Mouse (Mus musculus) gastrocnemius, postnatal 25 days (tissue): ENCODE results near the gene Fubp1. TPM values are rescaled to one million over a fixed set of nuclear protein-coding genes. Genes with fewer than 3 reads are reported as not detected.
A peak's percentile ranks its signal among the peaks of the same experiment; 100 is the strongest.

ENCODE experiments used
- DNase-seq: peaks from one replicate; pipeline ENCODE4 v3.0.0; 2022
- total RNA-seq, 2 experiments: library from RNA; stranded (reverse); gene quantifications; 1 replicate in 1 of 2; 2 replicates in 1 of 2; pipeline ENCODE4 v1.2.3; 2021

The Fubp1 gene
- total RNA-seq, 2 experiments from 2014 or later: 29.1 to 29.7 TPM

GRCm38 (mm10) chr3:152235805-152236204 is 25.6 kb downstream of the Fubp1 start:
- DNase-seq: no peak

GRCm38 (mm10) chr3:152238836-152239235 is 28.6 kb downstream of the Fubp1 start:
- no peak for DNase-seq

GRCm38 (mm10) chr3:152239592-152239991 is 29.4 kb downstream of the Fubp1 start:
- DNase-seq: no peak

DNA sequence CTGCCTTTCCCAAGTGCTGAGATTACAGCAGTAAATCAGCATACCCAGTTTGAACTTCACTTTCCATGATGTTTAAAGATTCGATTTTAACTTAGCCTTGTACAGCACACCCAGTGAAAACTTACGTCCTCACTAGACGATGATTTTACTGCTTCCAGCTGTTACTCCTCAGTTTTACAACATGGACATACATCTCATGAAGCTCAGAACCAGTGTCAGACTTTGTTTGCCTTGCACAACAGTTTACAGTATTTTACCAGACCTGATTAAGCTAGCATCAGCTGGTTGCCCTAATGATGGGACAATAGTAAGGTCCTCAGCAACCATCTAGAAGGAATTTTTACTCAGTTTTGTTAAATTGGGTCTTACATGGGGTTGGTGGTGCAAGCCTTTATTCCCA is 30.9 kb downstream of the Fubp1 start:
- DNase-seq: no peak

- DNase-seq: no peak
These were observed 33.1 kb downstream of the Fubp1 start for GRCm38 (mm10) chr3:152243304-152243703.

- DNase-seq: no peak
These were observed 35.2 kb downstream of the Fubp1 start for GRCm38 (mm10) chr3:152245273-152245910.

DNA sequence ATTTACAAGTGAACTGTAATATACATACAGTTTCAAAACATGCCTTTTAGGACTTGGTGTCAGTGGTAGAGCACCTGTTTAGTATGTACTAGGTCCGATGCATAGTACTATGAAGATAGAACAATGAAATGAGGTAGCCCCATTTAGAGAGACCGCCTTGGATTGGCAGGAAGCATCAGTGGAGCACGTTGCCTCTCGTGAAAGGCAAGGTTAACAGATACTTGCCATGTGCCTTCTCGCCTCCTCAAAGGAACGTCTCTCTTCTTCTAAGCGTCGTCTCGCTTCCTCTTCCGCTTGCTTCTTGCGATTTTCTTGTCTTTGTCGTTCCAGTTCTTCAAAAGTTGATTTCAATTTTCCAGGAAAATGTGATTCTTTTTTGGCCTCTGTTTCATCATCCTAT is 37.5 kb downstream of the Fubp1 start:
- no peak for DNase-seq

GRCm38 (mm10) chr3:152250487-152250886 is 40.3 kb downstream of the Fubp1 start:
- DNase-seq: no peak

GRCm38 (mm10) chr3:152257528-152257927 is 47.3 kb downstream of the Fubp1 start:
- DNase-seq: no peak

DNA sequence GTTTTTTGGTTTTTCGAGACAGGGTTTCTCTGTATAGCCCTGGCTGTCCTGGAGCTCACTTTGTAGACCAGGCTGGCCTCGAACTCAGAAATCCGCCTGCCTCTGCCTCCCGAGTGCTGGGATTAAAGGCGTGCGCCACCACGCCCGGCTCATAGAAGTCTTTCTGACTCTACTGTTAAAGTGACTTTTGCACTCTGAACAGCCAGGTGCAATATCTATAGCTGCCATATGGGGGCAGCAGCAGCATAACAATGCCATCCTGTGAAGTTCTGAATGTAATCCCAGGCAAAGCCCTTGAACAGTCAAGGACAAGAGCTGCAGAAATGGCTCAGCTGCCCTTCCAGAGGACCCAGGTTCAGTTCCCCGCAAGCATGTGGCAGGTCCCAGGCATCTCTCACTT is 49.2 kb downstream of the Fubp1 start:
- DNase-seq: peak; percentile 63

DNA sequence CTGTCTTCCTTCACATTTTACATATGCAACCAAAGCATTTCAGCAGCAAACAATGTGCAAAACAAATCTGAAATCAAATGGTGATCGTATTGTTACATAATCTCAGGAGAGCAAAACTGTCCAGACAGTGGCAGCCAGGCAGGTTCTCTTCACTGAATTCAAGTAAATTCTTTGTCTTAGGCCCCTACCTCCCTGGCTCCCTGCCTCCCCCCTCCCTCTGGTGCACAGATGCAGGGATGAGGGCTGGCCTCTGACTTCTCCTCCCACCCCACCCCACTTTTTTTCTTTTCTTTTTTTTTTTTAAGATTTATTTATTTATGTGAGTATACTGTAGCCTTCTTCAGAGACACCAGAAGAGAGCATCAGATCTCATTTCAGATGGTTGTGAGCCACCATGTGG is 50.1 kb downstream of the Fubp1 start:
- DNase-seq: no peak

- DNase-seq: no peak
These were observed 51.2 kb downstream of the Fubp1 start for GRCm38 (mm10) chr3:152261436-152261835.

- DNase-seq: peak; percentile 24
These were observed 51.7 kb downstream of the Fubp1 start for GRCm38 (mm10) chr3:152261948-152262347.

DNA sequence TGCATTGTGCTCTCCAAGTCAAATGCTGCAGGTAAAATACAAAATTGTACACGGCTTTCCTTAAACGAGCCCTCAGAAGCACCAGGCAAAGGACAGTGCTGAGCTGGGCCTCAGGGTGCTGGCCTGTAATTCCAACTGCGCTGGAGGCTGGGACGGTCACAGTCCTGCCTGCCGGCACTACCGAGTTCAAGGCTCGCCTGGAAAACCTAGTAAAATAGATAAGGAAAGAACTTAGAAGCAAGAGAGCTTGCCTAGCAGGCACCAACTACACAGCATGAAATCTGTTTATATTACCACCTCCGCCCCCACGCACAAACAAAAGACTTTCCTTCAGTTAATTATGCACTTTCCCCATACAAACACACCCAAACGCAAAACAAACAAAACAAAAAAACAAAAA is 54.2 kb downstream of the Fubp1 start:
- no peak for DNase-seq

GRCm38 (mm10) chr3:152264830-152265229 is 54.6 kb downstream of the Fubp1 start:
- no peak for DNase-seq

GRCm38 (mm10) chr3:152265351-152266035 is 55.3 kb downstream of the Fubp1 start:
- peak; percentile 88 for DNase-seq

DNA sequence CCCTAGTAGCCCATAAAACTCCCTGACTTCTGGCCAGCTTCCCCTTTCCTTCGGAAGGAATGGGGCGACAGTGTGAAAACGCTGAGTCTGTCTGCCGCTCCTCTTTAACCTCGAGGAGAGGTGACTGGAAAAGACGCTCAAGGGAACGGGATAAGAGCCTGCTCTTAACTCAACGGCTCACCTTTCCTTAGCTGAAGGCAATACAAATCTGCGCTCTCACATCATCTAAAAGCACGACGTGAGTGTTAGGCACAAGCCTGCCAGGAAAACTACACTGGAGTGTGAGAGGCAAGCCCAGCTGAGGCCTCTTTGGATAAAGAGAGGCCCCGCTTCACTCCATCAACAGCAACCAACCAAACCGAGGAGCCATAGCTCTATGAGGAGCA is 55.8 kb downstream of the Fubp1 start, which contains the start of gene Nexn:
Gene Nexn, minus strand, starts transcription at position 315 of the 386 bp plus-strand sequence.
- DNase-seq: no peak

GRCm38 (mm10) chr3:152268099-152268498 is 57.9 kb downstream of the Fubp1 start:
- no peak for DNase-seq

DNA sequence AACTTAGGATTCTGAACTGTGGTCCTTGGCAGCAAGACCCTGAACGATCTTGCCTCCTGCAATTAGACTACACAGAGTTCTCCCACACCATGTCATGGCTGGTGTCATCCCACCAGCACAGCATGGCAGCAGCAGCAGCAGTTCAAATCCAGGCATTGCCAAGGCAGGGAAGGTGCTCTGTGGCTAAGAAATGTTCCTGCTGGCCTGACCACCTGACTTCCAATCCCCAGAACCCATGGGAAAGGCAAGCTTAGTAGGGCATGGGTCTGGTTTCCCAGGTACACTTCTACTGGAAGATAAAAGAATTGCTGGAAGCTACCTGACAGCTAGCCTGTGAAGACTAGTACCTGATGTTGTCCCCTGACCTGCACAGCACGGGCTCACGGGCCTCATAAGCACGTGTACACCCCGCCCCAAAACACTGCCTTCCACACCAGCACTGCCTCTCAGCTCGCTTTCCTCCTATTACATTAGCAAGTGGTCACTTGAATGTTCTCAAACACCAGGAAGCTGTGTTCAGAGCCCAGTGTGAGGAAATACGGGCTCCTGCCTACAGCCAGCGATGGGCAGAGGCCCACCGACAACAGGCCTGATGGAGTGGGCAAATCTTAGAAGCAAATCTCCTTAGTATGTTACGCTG is 61.0 kb downstream of the Fubp1 start:
- no peak for DNase-seq

GRCm38 (mm10) chr3:152271876-152272275 is 61.7 kb downstream of the Fubp1 start:
- DNase-seq: no peak

GRCm38 (mm10) chr3:152272974-152273685 is 62.9 kb downstream of the Fubp1 start:
- no peak for DNase-seq

DNA sequence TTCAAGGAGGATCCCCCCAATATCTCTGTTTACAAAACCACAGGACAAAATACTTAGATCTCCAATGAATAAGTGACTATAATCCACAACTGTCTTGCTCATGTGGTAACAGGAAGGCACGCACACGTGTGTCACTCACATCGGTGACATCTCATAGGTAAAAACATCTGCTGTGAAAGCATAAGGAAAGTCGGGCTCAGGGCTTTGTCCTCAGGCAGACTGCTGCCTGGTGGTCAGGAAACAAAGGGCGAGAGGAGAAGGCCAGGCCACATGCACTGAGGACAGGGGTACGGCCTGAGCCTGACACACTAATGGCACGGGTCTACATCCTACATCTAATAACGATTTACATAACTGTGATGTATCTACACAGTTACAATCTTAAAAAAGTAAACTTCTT is 64.8 kb downstream of the Fubp1 start:
- no peak for DNase-seq

DNA sequence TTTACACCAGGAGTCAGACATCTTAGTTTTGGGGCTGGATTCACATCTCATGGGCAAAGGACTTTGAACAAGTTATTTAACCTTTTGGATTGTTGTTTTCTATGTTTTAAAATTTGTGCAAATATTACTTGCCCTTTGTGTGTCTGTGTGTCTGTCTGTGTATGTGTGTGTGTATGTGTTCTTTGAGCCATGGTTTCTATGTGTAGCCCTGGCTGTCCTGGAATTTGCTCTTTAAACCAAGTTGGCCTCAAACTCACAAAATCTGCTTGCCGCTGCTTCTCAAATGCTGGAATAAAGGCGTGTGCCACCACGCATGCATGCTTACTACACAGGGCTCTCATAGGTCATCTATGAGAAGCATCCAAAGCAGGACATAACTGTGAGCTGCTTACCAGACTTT is 66.7 kb downstream of the Fubp1 start:
- DNase-seq: no peak
